Mouse (Mus musculus) liver, adult 2 months (tissue): Measurements from ENCODE around the gene Kpna1.

Experiments
- CTCF ChIP-seq: fragments of 200-500 bp; IDR thresholded peaks from 2 replicates; pipeline ENCODE4 v1.5.1; 2011; ENCODE audit warnings: low read depth, low read length, control low read depth
- POLR2A ChIP-seq: fragments of 200-500 bp; IDR thresholded peaks from 2 replicates; pipeline ENCODE4 v1.6.1; 2011; ENCODE audit warnings: low read length, control low read depth; ENCODE audit not compliant: insufficient read depth; ENCODE audit errors: extremely low read depth

DNA sequence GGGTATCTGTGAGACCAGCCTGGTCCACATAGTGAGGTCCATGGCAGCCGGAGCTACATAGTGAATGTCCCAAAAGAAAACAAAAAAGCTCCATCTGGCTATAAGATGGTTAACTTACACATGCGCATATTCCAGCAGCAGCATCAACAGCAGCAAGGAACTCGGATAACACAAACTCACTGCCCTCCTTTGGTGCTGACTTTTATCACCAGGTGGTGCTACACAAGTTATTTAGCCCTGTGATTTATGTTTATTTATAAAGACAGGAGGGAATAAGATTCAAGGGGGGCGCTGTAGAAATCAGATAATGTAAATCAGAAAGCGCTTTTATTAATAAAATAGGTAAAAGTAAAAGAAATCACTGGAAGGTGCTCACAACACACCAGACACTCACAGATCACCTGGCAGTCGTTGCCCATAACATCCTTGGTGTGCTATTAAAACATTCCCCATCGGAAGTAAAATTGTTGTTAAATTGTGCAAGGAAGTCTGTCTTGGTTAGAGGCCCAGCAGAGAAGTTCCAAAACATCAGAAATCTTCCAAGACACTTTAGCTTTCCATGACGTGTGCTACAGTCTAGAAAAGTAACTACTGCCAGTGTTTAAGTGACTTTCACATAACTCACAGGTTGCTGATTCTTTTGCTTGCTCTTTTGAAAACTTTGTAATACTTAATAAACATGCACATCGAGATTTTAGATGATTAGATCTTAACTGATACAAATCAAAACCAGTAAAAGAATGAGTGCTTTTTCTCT lies 91.4 kb downstream of the Kpna1 start:
- TF ChIP-seq POLR2A, result no peak
- TF ChIP-seq CTCF, result no peak
